Mouse (Mus musculus): ENCODE results near the gene Zfp523. TPM values are rescaled to one million over a fixed set of nuclear protein-coding genes. Genes with fewer than 3 reads are reported as not detected.
"Not testable (repeated sequence)": the region's sequence is repeated elsewhere in the genome, so short reads cannot be mapped to it uniquely, and the experiment has no call there.

Gene Zfp523
- polyA plus RNA-seq, 1 experiment: 21.0 TPM

- no peak for DNase-seq (ENCODE audit: low spot score)
Observed at GRCm38 (mm10) chr17:28209457-28210110, 32.7 kb downstream of the Zfp523 start.

GRCm38 (mm10) chr17:28211921-28212341 lies 35.0 kb downstream of the Zfp523 start:
- no peak for DNase-seq (ENCODE audit: low spot score)

GRCm38 (mm10) chr17:28212391-28212790 lies 35.5 kb downstream of the Zfp523 start:
- no peak for DNase-seq (ENCODE audit: low spot score)

GRCm38 (mm10) chr17:28213236-28213635 lies 36.3 kb downstream of the Zfp523 start:
- no peak for DNase-seq (ENCODE audit: low spot score)

- no peak for DNase-seq (ENCODE audit: low spot score)
Observed at GRCm38 (mm10) chr17:28216791-28217190, 39.9 kb downstream of the Zfp523 start.

GRCm38 (mm10) chr17:28217721-28218649 lies 41.1 kb downstream of the Zfp523 start:
- DNase-seq (ENCODE audit: low spot score): no peak

- DNase-seq (ENCODE audit: low spot score): not testable (repeated sequence)
Observed at GRCm38 (mm10) chr17:28222463-28222862, 45.5 kb downstream of the Zfp523 start.

- peak; percentile 66 for DNase-seq (ENCODE audit: low spot score)
Observed at GRCm38 (mm10) chr17:28223561-28224391, 46.8 kb downstream of the Zfp523 start.

GRCm38 (mm10) chr17:28224615-28225014 lies 47.7 kb downstream of the Zfp523 start:
- no peak for DNase-seq (ENCODE audit: low spot score)

GRCm38 (mm10) chr17:28226014-28226413 lies 49.1 kb downstream of the Zfp523 start:
- peak; percentile 77 for DNase-seq (ENCODE audit: low spot score)

- no peak for DNase-seq (ENCODE audit: low spot score)
Observed at GRCm38 (mm10) chr17:28230486-28230885, 53.6 kb downstream of the Zfp523 start.

GRCm38 (mm10) chr17:28231026-28231736 lies 54.3 kb downstream of the Zfp523 start:
- DNase-seq (ENCODE audit: low spot score): no peak

- DNase-seq (ENCODE audit: low spot score): peak; percentile 94
Observed at GRCm38 (mm10) chr17:28232475-28233060, 55.6 kb downstream of the Zfp523 start, which contains the start of gene Ppard. TSS of gene Ppard (plus strand) at chr17:28232700.

- DNase-seq (ENCODE audit: low spot score): no peak
Observed at GRCm38 (mm10) chr17:28233091-28233731, 56.3 kb downstream of the Zfp523 start.

GRCm38 (mm10) chr17:28234641-28235040 lies 57.7 kb downstream of the Zfp523 start:
- no peak for DNase-seq (ENCODE audit: low spot score)

GRCm38 (mm10) chr17:28235982-28236635 lies 59.2 kb downstream of the Zfp523 start:
- no peak for DNase-seq (ENCODE audit: low spot score)

- no peak for DNase-seq (ENCODE audit: low spot score)
Observed at GRCm38 (mm10) chr17:28236636-28237015, 59.7 kb downstream of the Zfp523 start.

GRCm38 (mm10) chr17:28237362-28237761 lies 60.4 kb downstream of the Zfp523 start:
- DNase-seq (ENCODE audit: low spot score): no peak

- DNase-seq (ENCODE audit: low spot score): no peak
Observed at GRCm38 (mm10) chr17:28237874-28238273, 60.9 kb downstream of the Zfp523 start.

GRCm38 (mm10) chr17:28240846-28241245 lies 63.9 kb downstream of the Zfp523 start:
- no peak for DNase-seq (ENCODE audit: low spot score)

Measured in urinary bladder, adult 2 months (tissue).